Mouse (Mus musculus): Measurements from ENCODE around the gene Cdh22. TPM values are rescaled to one million over a fixed set of nuclear protein-coding genes. Genes with fewer than 3 reads are reported as not detected.

Cdh22 gene
- polyA plus RNA-seq, 1 experiment = 1.5 TPM

GRCm38 (mm10) chr2:165096367-165096766, 138.3 kb downstream of the Cdh22 start:
- TF ChIP-seq POLR2AphosphoS2 (IDR thresholded peaks at IDR 0.05; ENCODE audit: insufficient read length, low read depth) (no peak), MAX (IDR thresholded peaks at IDR 0.05; ENCODE audit: low read depth) (no peak), MYOG (IDR thresholded peaks at IDR 0.05; ENCODE audit: control insufficient read depth in 1 of 3, insufficient read depth in 1 of 3, insufficient read length in 2 of 3, low read depth in 2 of 3) (no peak), MYOD1 (IDR thresholded peaks at IDR 0.05; ENCODE audit: control insufficient read depth in 1 of 3, insufficient read length in 2 of 3, low read depth in 2 of 3) (no peak), CEBPB (IDR thresholded peaks at IDR 0.05; ENCODE audit: insufficient read depth, poor library complexity, severe bottlenecking) (no peak), USF1 (IDR thresholded peaks at IDR 0.05; ENCODE audit: low read depth) (no peak), TCF3 (IDR thresholded peaks at IDR 0.05; ENCODE audit: insufficient read length, low read depth) (no peak), SRF (IDR thresholded peaks at IDR 0.05; ENCODE audit: control insufficient read depth, insufficient read length, low read depth) (no peak), E2F4 (IDR thresholded peaks at IDR 0.05; ENCODE audit: insufficient read depth) (no peak), TCF12 (IDR thresholded peaks at IDR 0.05; ENCODE audit: insufficient read depth, poor library complexity, severe bottlenecking) (no peak), POLR2A (IDR thresholded peaks at IDR 0.05; ENCODE audit: insufficient read length, low read depth) (no peak), REST (IDR thresholded peaks at IDR 0.05; ENCODE audit: insufficient read depth, insufficient read length) (no peak)
- Histone ChIP-seq H3K27me3 (ENCODE audit: control insufficient read depth, insufficient read depth, insufficient read length) (peaks cover 92% of the 10 kb centered on the region), H3K4me3 (no peak overlapping the region), H3K4me2 (ENCODE audit: low read depth) (no peak overlapping the region), H3K36me3 (ENCODE audit: control insufficient read depth, insufficient read depth) (no peaks in the 10 kb centered on the region), H3K79me2 (ENCODE audit: control insufficient read depth, insufficient read depth) (no peaks in the 10 kb centered on the region), H3ac (ENCODE audit: control insufficient read depth, insufficient read length) (no peak overlapping the region)

DNA sequence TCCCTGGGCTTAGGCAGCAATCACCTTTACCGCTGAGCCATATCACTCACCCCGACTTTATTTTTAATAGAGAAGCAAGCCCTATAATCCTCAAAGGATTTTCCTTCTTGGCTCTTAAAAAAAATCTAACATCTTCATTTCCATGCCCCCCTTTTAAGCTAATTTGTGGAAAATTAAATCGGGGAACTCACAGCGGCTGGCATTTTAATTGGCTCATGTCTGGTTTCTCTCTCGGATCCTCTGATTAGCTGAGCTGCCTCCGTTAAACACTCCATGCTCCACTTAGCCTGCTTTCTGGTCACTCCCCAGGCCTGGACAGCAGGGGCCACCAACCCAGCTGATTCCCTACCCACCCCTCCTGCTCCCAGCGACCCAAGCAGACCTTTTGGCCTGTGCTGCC, 142.3 kb downstream of the Cdh22 start:
- Histone ChIP-seq H3ac (ENCODE audit: control insufficient read depth, insufficient read length) (no peak overlapping the region), H3K4me3 (no peak overlapping the region), H3K36me3 (ENCODE audit: control insufficient read depth, insufficient read depth) (no peaks in the 10 kb centered on the region), H3K79me2 (ENCODE audit: control insufficient read depth, insufficient read depth) (no peaks in the 10 kb centered on the region), H3K27me3 (ENCODE audit: control insufficient read depth, insufficient read depth, insufficient read length) (peaks cover 67% of the 10 kb centered on the region), H3K4me2 (ENCODE audit: low read depth) (no peak overlapping the region)
- TF ChIP-seq POLR2A (IDR thresholded peaks at IDR 0.05; ENCODE audit: insufficient read length, low read depth) (no peak), TCF3 (IDR thresholded peaks at IDR 0.05; ENCODE audit: insufficient read length, low read depth) (no peak), MAX (IDR thresholded peaks at IDR 0.05; ENCODE audit: low read depth) (no peak)

- Histone ChIP-seq H3K4me2 (ENCODE audit: low read depth) (no peak overlapping the region), H3ac (ENCODE audit: control insufficient read depth, insufficient read length) (no peak overlapping the region), H3K79me2 (ENCODE audit: control insufficient read depth, insufficient read depth) (no peaks in the 10 kb centered on the region), H3K27me3 (ENCODE audit: control insufficient read depth, insufficient read depth, insufficient read length) (peaks cover 62% of the 10 kb centered on the region), H3K4me3 (no peak overlapping the region), H3K36me3 (ENCODE audit: control insufficient read depth, insufficient read depth) (no peaks in the 10 kb centered on the region)
- TF ChIP-seq E2F4 (IDR thresholded peaks at IDR 0.05; ENCODE audit: insufficient read depth) = no peak
- no peak for TF ChIP-seq MYOD1 (IDR thresholded peaks at IDR 0.05; ENCODE audit: control insufficient read depth in 1 of 3, insufficient read length in 2 of 3, low read depth in 2 of 3)
- TF ChIP-seq USF1 (IDR thresholded peaks at IDR 0.05; ENCODE audit: low read depth) = no peak
- TF ChIP-seq REST (IDR thresholded peaks at IDR 0.05; ENCODE audit: insufficient read depth, insufficient read length) = no peak
- TF ChIP-seq CEBPB (IDR thresholded peaks at IDR 0.05; ENCODE audit: insufficient read depth, poor library complexity, severe bottlenecking) = no peak
- no peak for TF ChIP-seq POLR2AphosphoS2 (IDR thresholded peaks at IDR 0.05; ENCODE audit: insufficient read length, low read depth)
- TF ChIP-seq TCF3 (IDR thresholded peaks at IDR 0.05; ENCODE audit: insufficient read length, low read depth) = no peak
Measured at GRCm38 (mm10) chr2:165091433-165091965, 143.2 kb downstream of the Cdh22 start.

DNA sequence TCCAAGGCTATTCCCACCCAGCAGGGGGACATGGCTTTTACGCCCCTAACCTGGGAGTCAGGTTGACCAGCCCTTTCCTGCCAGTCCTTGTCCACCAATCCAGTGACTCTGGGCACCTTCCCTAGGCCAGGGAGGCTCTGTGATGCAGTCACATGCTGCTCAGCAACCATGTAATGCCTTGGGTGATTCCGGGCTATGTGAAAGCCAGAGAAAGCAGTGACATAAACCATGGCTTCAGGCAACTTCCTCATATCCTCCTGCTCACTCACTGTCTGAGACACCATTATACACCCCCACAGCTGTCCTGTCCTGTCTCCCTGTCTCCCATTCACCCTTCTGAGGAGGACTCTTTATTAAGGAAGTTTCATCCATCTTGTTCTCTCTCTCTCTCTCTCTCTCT, 144.0 kb downstream of the Cdh22 start, which contains the start of gene 1700025C18Rik:
Gene 1700025C18Rik, minus strand, starts transcription at position 101 of the 400 bp plus-strand sequence.
- Histone ChIP-seq H3K27me3 (ENCODE audit: control insufficient read depth, insufficient read depth, insufficient read length) (peaks cover 61% of the 10 kb centered on the region), H3ac (ENCODE audit: control insufficient read depth, insufficient read length) (no peak within 1 kb of the TSS), H3K4me2 (ENCODE audit: low read depth) (no peak within 1 kb of the TSS), H3K36me3 (ENCODE audit: control insufficient read depth, insufficient read depth) (no peaks in the 10 kb centered on the region), H3K79me2 (ENCODE audit: control insufficient read depth, insufficient read depth) (no peaks in the 10 kb centered on the region), H3K4me3 (no peak within 1 kb of the TSS)
- no peak for TF ChIP-seq CEBPB (IDR thresholded peaks at IDR 0.05; ENCODE audit: insufficient read depth, poor library complexity, severe bottlenecking)
- no peak for TF ChIP-seq MYOG (IDR thresholded peaks at IDR 0.05; ENCODE audit: control insufficient read depth in 1 of 3, insufficient read depth in 1 of 3, insufficient read length in 2 of 3, low read depth in 2 of 3)
- no peak for TF ChIP-seq MAX (IDR thresholded peaks at IDR 0.05; ENCODE audit: low read depth)
- no peak for TF ChIP-seq SRF (IDR thresholded peaks at IDR 0.05; ENCODE audit: control insufficient read depth, insufficient read length, low read depth)
- TF ChIP-seq TCF12 (IDR thresholded peaks at IDR 0.05; ENCODE audit: insufficient read depth, poor library complexity, severe bottlenecking) = no peak
- TF ChIP-seq USF1 (IDR thresholded peaks at IDR 0.05; ENCODE audit: low read depth) = no peak
- no peak for TF ChIP-seq REST (IDR thresholded peaks at IDR 0.05; ENCODE audit: insufficient read depth, insufficient read length)
- TF ChIP-seq POLR2A (IDR thresholded peaks at IDR 0.05; ENCODE audit: insufficient read length, low read depth) = no peak
- no peak for TF ChIP-seq E2F4 (IDR thresholded peaks at IDR 0.05; ENCODE audit: insufficient read depth)
- TF ChIP-seq MYOD1 (IDR thresholded peaks at IDR 0.05; ENCODE audit: control insufficient read depth in 1 of 3, insufficient read length in 2 of 3, low read depth in 2 of 3) = no peak
- no peak for TF ChIP-seq TCF3 (IDR thresholded peaks at IDR 0.05; ENCODE audit: insufficient read length, low read depth)
- TF ChIP-seq POLR2AphosphoS2 (IDR thresholded peaks at IDR 0.05; ENCODE audit: insufficient read length, low read depth) = no peak

DNA sequence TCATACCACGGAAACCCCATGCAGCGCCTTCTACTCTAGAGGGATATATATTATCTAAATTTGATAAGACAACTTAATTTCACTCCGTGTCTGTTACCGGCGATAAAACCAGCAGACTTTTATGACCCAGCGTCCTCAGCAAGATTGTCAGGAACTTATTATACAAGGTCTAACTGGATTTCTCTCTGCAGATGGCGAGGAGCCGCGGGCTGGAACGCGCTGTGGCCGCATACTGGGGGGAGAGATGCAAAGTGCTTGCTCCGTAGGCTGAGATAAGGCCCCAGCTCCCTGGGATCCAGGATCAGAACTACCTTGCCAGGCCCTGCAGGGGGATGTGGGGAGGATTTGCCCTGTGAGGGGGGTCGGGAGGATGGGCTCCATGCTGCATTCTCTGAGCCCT, 145.2 kb downstream of the Cdh22 start:
- Histone ChIP-seq H3ac (ENCODE audit: control insufficient read depth, insufficient read length) (no peak overlapping the region), H3K27me3 (ENCODE audit: control insufficient read depth, insufficient read depth, insufficient read length) (peaks cover 64% of the 10 kb centered on the region)
- TF ChIP-seq MYOD1 (IDR thresholded peaks at IDR 0.05; ENCODE audit: control insufficient read depth in 1 of 3, insufficient read length in 2 of 3, low read depth in 2 of 3) (no peak), USF1 (IDR thresholded peaks at IDR 0.05; ENCODE audit: low read depth) (no peak), E2F4 (IDR thresholded peaks at IDR 0.05; ENCODE audit: insufficient read depth) (no peak), TCF12 (IDR thresholded peaks at IDR 0.05; ENCODE audit: insufficient read depth, poor library complexity, severe bottlenecking) (no peak), REST (IDR thresholded peaks at IDR 0.05; ENCODE audit: insufficient read depth, insufficient read length) (no peak), POLR2A (IDR thresholded peaks at IDR 0.05; ENCODE audit: insufficient read length, low read depth) (no peak), MAX (IDR thresholded peaks at IDR 0.05; ENCODE audit: low read depth) (no peak), MYOG (IDR thresholded peaks at IDR 0.05; ENCODE audit: control insufficient read depth in 1 of 3, insufficient read depth in 1 of 3, insufficient read length in 2 of 3, low read depth in 2 of 3) (no peak), SRF (IDR thresholded peaks at IDR 0.05; ENCODE audit: control insufficient read depth, insufficient read length, low read depth) (no peak), POLR2AphosphoS2 (IDR thresholded peaks at IDR 0.05; ENCODE audit: insufficient read length, low read depth) (no peak), TCF3 (IDR thresholded peaks at IDR 0.05; ENCODE audit: insufficient read length, low read depth) (no peak), CEBPB (IDR thresholded peaks at IDR 0.05; ENCODE audit: insufficient read depth, poor library complexity, severe bottlenecking) (no peak)

More for the DNA sequence above, 145.2 kb downstream of the Cdh22 start:
- H3K79me2 ChIP-seq (ENCODE audit: control insufficient read depth, insufficient read depth) = no peaks in the 10 kb centered on the region
- H3K36me3 ChIP-seq (ENCODE audit: control insufficient read depth, insufficient read depth) = no peaks in the 10 kb centered on the region
- H3K4me2 ChIP-seq (ENCODE audit: low read depth) = no peak overlapping the region
- no peak overlapping the region for H3K4me3 ChIP-seq

All from myocyte (in vitro differentiated cells).